Mouse (Mus musculus): Measurements from ENCODE around the gene Kcnj9. TPM values are rescaled to one million over a fixed set of nuclear protein-coding genes. Genes with fewer than 3 reads are reported as not detected.

Kcnj9 gene
- polyA plus RNA-seq, 2 experiments, result 0.01 TPM; not detected in 1

DNA sequence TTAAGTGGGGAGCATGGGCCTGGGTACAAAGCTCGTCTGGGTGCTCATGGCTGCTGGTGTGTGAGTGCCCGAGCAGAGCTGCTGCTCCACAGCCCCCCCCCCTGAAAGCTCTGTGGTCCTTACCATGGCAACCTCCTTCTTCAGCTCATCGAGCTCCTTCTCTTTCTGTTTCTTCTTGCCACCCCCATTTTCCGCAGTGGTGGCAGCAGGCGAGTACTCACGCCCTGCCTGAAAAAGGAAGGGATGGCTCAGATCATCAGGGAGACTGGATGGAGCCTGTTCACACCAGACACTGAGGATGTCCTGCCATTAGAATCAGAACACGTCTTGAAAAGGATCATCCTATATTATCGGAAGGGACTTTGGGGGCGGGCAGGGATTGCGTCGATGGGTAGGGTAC is 35.7 kb downstream of the Kcnj9 start:
- no peak for TF ChIP-seq POLR2A (IDR thresholded peaks at IDR 0.05; ENCODE audit: borderline replicate concordance, extremely low read depth, insufficient read depth, insufficient read length)
- no peak overlapping the region for H3K27ac ChIP-seq (replicated peaks; ENCODE audit: low read depth, low read length)
- ATAC-seq (ENCODE audit: low FRiP score, low read depth), result no peak
- 90% methylated on average over 11 of the region's 11 CpGs for WGBS
- H3K9me3 ChIP-seq (ENCODE audit: control insufficient read depth, low read length), result no peaks in the 10 kb centered on the region
- peaks cover 24% of the 10 kb centered on the region for H3K4me1 ChIP-seq (ENCODE audit: control insufficient read depth, insufficient read depth, low read length)
- no peak overlapping the region for H3K4me2 ChIP-seq (replicated peaks; ENCODE audit: low read depth, low read length, severe bottlenecking)
- no peak for DNase-seq (ENCODE audit: low spot score)
- no peaks in the 10 kb centered on the region for H3K27me3 ChIP-seq (ENCODE audit: control insufficient read depth, insufficient read depth, low read length)
- no peak overlapping the region for H3K4me3 ChIP-seq (replicated peaks; ENCODE audit: low read length)
- H3K9ac ChIP-seq (ENCODE audit: low read depth, low read length, severe bottlenecking), result no peak overlapping the region
- no peaks in the 10 kb centered on the region for H3K36me3 ChIP-seq (ENCODE audit: control insufficient read depth, insufficient read depth, low read length)

DNA sequence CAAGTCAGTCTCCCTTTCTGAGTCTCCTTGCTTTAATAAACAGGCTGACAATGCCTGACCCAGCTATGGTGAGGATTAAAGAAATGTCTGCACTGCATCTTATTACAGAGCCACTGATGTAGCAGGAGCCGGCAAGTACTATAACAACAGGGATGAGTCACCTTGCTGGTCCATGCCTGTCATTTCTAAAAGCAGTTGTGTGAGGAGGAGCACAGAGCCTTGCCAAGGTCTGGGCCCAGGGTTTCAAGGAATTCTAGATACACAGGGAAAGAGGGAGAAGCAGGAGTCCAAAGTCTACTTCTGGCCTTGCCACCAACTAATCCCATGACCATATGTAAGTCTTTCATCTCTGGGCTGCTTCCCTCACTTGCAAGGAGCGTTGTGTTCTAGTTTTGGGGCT is 36.2 kb downstream of the Kcnj9 start:
- TF ChIP-seq POLR2A (IDR thresholded peaks at IDR 0.05; ENCODE audit: borderline replicate concordance, extremely low read depth, insufficient read depth, insufficient read length), result no peak
- H3K36me3 ChIP-seq (ENCODE audit: control insufficient read depth, insufficient read depth, low read length), result no peaks in the 10 kb centered on the region
- H3K9ac ChIP-seq (ENCODE audit: low read depth, low read length, severe bottlenecking), result no peak overlapping the region
- no peak for DNase-seq (ENCODE audit: low spot score)
- H3K27ac ChIP-seq (replicated peaks; ENCODE audit: low read depth, low read length), result no peak overlapping the region
- no peaks in the 10 kb centered on the region for H3K9me3 ChIP-seq (ENCODE audit: control insufficient read depth, low read length)
- ATAC-seq (ENCODE audit: low FRiP score, low read depth), result no peak
- H3K27me3 ChIP-seq (ENCODE audit: control insufficient read depth, insufficient read depth, low read length), result no peaks in the 10 kb centered on the region
- H3K4me3 ChIP-seq (replicated peaks; ENCODE audit: low read length), result no peak overlapping the region
- no peak overlapping the region for H3K4me2 ChIP-seq (replicated peaks; ENCODE audit: low read depth, low read length, severe bottlenecking)
- WGBS, result 77% methylated on average over 2 of the region's 2 CpGs
- H3K4me1 ChIP-seq (ENCODE audit: control insufficient read depth, insufficient read depth, low read length), result peaks cover 18% of the 10 kb centered on the region

DNA sequence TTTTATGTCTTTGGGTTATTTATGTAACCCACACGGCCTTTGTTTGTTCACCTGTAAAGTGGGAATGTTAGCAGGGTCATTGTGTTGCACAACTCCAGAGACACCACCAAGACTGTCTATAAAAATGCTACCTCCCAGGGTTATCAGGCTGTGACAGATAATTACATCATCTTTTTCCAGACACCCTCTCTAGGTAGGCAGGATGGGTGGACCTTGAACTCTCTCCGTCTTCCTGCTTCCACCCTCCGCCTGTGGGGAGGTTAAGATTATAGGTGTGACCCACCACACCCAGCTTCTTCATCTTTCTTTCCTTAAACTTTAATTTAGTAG is 39.5 kb downstream of the Kcnj9 start:
- DNase-seq (ENCODE audit: low spot score), result no peak
- no peak overlapping the region for H3K27ac ChIP-seq (replicated peaks; ENCODE audit: low read depth, low read length)
- no peaks in the 10 kb centered on the region for H3K27me3 ChIP-seq (ENCODE audit: control insufficient read depth, insufficient read depth, low read length)
- H3K36me3 ChIP-seq (ENCODE audit: control insufficient read depth, insufficient read depth, low read length), result no peaks in the 10 kb centered on the region
- H3K4me3 ChIP-seq (replicated peaks; ENCODE audit: low read length), result no peak overlapping the region
- H3K4me2 ChIP-seq (replicated peaks; ENCODE audit: low read depth, low read length, severe bottlenecking), result no peak overlapping the region
- no peaks in the 10 kb centered on the region for H3K4me1 ChIP-seq (ENCODE audit: control insufficient read depth, insufficient read depth, low read length)
- TF ChIP-seq POLR2A (IDR thresholded peaks at IDR 0.05; ENCODE audit: borderline replicate concordance, extremely low read depth, insufficient read depth, insufficient read length), result no peak
- H3K9me3 ChIP-seq (ENCODE audit: control insufficient read depth, low read length), result no peaks in the 10 kb centered on the region
- WGBS, result 85% methylated on average over 3 of the region's 3 CpGs
- no peak overlapping the region for H3K9ac ChIP-seq (ENCODE audit: low read depth, low read length, severe bottlenecking)
- no peak for ATAC-seq (ENCODE audit: low FRiP score, low read depth)

DNA sequence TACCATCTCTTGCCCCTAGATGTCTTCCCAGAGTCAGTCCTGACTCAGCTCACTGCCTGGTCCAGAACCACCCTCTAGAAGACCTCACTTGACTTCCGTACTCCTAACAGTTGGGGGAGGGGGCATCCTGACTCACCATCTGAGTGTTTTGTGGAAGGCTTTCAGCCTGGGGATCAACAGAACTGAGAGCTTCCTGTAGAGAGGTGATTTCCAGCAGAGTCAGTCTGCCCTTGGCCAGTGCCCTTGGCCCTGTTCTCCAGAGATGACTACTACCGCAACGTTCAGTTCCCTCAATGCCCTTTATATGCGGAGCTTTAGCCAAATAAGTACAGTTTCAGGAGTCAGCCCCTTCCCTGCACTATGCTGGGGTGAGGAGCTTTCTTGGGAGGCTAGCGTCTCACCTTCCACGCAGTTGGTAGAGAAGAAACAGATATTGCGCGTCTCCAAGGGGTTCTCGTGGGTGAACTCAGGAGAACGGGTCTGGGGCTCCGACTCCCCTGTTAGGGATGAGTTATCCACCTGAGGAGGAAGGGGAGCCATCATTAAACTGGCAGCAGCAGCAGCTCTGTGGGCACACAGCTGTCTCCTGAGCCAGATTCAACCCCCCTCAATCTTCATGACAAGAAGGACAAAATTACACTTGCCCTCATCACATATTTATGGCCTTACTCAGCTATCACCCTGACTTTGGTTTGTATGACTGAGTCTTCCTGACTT is 40.1 kb downstream of the Kcnj9 start:
- no peaks in the 10 kb centered on the region for H3K27me3 ChIP-seq (ENCODE audit: control insufficient read depth, insufficient read depth, low read length)
- no peak overlapping the region for H3K4me3 ChIP-seq (replicated peaks; ENCODE audit: low read length)
- no peaks in the 10 kb centered on the region for H3K36me3 ChIP-seq (ENCODE audit: control insufficient read depth, insufficient read depth, low read length)
- H3K4me2 ChIP-seq (replicated peaks; ENCODE audit: low read depth, low read length, severe bottlenecking), result no peak overlapping the region
- H3K4me1 ChIP-seq (ENCODE audit: control insufficient read depth, insufficient read depth, low read length), result no peaks in the 10 kb centered on the region
- 91% methylated on average over 11 of the region's 11 CpGs for whole genome bisulfite sequencing
- H3K9me3 ChIP-seq (ENCODE audit: control insufficient read depth, low read length), result no peaks in the 10 kb centered on the region
- ATAC-seq (ENCODE audit: low FRiP score, low read depth), result no peak
- no peak overlapping the region for H3K27ac ChIP-seq (replicated peaks; ENCODE audit: low read depth, low read length)
- no peak for DNase-seq (ENCODE audit: low spot score)
- TF ChIP-seq POLR2A (IDR thresholded peaks at IDR 0.05; ENCODE audit: borderline replicate concordance, extremely low read depth, insufficient read depth, insufficient read length), result no peak
- no peak overlapping the region for H3K9ac ChIP-seq (ENCODE audit: low read depth, low read length, severe bottlenecking)

DNA sequence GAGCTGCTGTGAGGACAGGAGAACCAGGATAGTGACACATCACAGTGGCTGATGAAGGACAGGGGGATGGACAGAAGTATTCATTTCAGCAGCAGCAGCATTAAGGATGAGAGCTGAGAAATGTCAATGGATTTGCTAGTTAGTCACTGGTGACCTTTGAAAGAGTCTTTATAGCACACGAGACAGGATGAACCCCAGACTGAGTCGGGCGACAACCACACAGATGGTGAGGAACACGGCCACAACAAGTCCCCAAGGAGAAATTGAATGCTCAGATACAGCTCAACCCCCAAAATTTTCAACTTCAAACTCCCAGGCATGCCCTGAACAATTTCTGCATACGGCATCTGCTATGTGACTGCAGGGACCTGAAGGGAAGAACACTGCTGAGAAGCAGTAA is 42.4 kb downstream of the Kcnj9 start:
- 81% methylated on average over 5 of the region's 5 CpGs for WGBS

More for the DNA sequence above, 42.4 kb downstream of the Kcnj9 start:
- Histone ChIP-seq H3K27me3 (ENCODE audit: control insufficient read depth, insufficient read depth, low read length) (no peaks in the 10 kb centered on the region), H3K36me3 (ENCODE audit: control insufficient read depth, insufficient read depth, low read length) (no peaks in the 10 kb centered on the region), H3K27ac (replicated peaks; ENCODE audit: low read depth, low read length) (no peak overlapping the region), H3K9me3 (ENCODE audit: control insufficient read depth, low read length) (no peaks in the 10 kb centered on the region), H3K4me3 (replicated peaks; ENCODE audit: low read length) (no peak overlapping the region), H3K9ac (ENCODE audit: low read depth, low read length, severe bottlenecking) (no peak overlapping the region), H3K4me2 (replicated peaks; ENCODE audit: low read depth, low read length, severe bottlenecking) (no peak overlapping the region), H3K4me1 (ENCODE audit: control insufficient read depth, insufficient read depth, low read length) (no peaks in the 10 kb centered on the region)
- TF ChIP-seq POLR2A (IDR thresholded peaks at IDR 0.05; ENCODE audit: borderline replicate concordance, extremely low read depth, insufficient read depth, insufficient read length), result no peak
- no peak for ATAC-seq (ENCODE audit: low FRiP score, low read depth)
- no peak for DNase-seq (ENCODE audit: low spot score)
